Mouse (Mus musculus) CH12.LX (cell line): Measurements from ENCODE around the gene Grik1. TPM values are rescaled to one million over a fixed set of nuclear protein-coding genes. Genes with fewer than 3 reads are reported as not detected.

Experiments
- DNase-seq: peaks from one replicate; pipeline ENCODE4 v3.0.0-alpha.2; 2013; ENCODE audit errors: extremely low read depth
- H3K27ac ChIP-seq: 2 replicates; pipeline ENCODE4 v1.5.1; 2012; ENCODE audit warnings: low read depth, mild to moderate bottlenecking, control low read depth, moderate library complexity; ENCODE audit not compliant: insufficient read depth
- H3K27me3 ChIP-seq: replicated peaks from 2 replicates; pipeline ENCODE3; 2012; ENCODE audit warnings: inconsistent platforms
- H3K36me3 ChIP-seq, 2 experiments: replicated peaks in 1 of 2; 2 replicates each; pipeline versions ENCODE3 to v1.6.1; 2012; ENCODE audit warnings: inconsistent platforms in 1 of 2, low read length in 1 of 2, mild to moderate bottlenecking in 1 of 2, mixed read lengths in 1 of 2, moderate library complexity in 1 of 2; ENCODE audit not compliant: control insufficient read depth in 1 of 2, insufficient read depth in 1 of 2
- H3K4me1 ChIP-seq, 2 experiments: 2 replicates each; pipeline ENCODE4 v1.6.1; 2012; ENCODE audit warnings: inconsistent platforms in 1 of 2, moderate library complexity in 1 of 2; ENCODE audit not compliant: insufficient read depth in 2 of 2, control insufficient read depth in 1 of 2
- H3K4me2 ChIP-seq: 2 replicates; pipeline ENCODE4 v1.6.1; 2012; ENCODE audit warnings: low read depth, mild to moderate bottlenecking, control low read depth; ENCODE audit not compliant: poor library complexity, insufficient read depth, severe bottlenecking
- H3K4me3 ChIP-seq, 3 experiments: fragments of 150-350 bp in 1 of 3; sonication (generic) in 1 of 3; replicated peaks in 1 of 3; 2 replicates each; pipeline versions ENCODE3 to v1.5.1; 2011 to 2012; ENCODE audit warnings: low read depth in 2 of 3, low read length in 2 of 3, mild to moderate bottlenecking in 2 of 3, moderate library complexity in 2 of 3, control low read depth in 1 of 3, improper control_type of control experiment in 1 of 3, inconsistent platforms in 1 of 3, mixed read lengths in 1 of 3; ENCODE audit not compliant: poor library complexity in 1 of 3
- H3K79me2 ChIP-seq: replicated peaks from 2 replicates; pipeline ENCODE4 v1.6.1; 2012; ENCODE audit warnings: mild to moderate bottlenecking, moderate library complexity; ENCODE audit not compliant: control insufficient read depth, poor library complexity, insufficient read depth, severe bottlenecking; ENCODE audit errors: extremely low read depth
- H3K9ac ChIP-seq: 2 replicates; pipeline ENCODE4 v1.6.1; 2012; ENCODE audit warnings: low read depth, mild to moderate bottlenecking, control low read depth, moderate library complexity; ENCODE audit not compliant: insufficient read depth
- H3K9me3 ChIP-seq: replicated peaks from 2 replicates; pipeline ENCODE3; 2012; ENCODE audit warnings: low read length, inconsistent platforms, mixed read lengths
- BHLHE40 ChIP-seq: IDR thresholded peaks from 2 replicates; pipeline ENCODE4 v1.6.1; 2011; ENCODE audit warnings: mild to moderate bottlenecking, low read depth, low read length, improper control_type of control experiment
- CHD1 ChIP-seq: IDR thresholded peaks from 2 replicates; pipeline ENCODE4 v1.6.1; 2012; ENCODE audit warnings: low read depth, low read length, improper control_type of control experiment, inconsistent platforms
- CHD2 ChIP-seq: IDR thresholded peaks from 2 replicates; pipeline ENCODE4 v1.6.1; 2011; ENCODE audit warnings: low read length, improper control_type of control experiment
- CTCF ChIP-seq, 2 experiments: IDR thresholded peaks in 1 of 2; conservative IDR thresholded peaks in 1 of 2; 2 replicates each; pipeline ENCODE4 v1.5.1; 2011 to 2012; ENCODE audit warnings: low read depth in 2 of 2, low read length in 2 of 2, improper control_type of control experiment in 1 of 2, inconsistent platforms in 1 of 2, mild to moderate bottlenecking in 1 of 2, moderate library complexity in 1 of 2
- E2F4 ChIP-seq: IDR thresholded peaks from 2 replicates; pipeline ENCODE4 v1.6.1; 2011; ENCODE audit warnings: low read depth, low read length, improper control_type of control experiment; ENCODE audit not compliant: insufficient replicate concordance
- ELF1 ChIP-seq: IDR thresholded peaks from 2 replicates; pipeline ENCODE4 v1.6.1; 2014; ENCODE audit warnings: low read depth, mild to moderate bottlenecking, inconsistent platforms, low read length, improper control_type of control experiment
- EP300 ChIP-seq: IDR thresholded peaks from 2 replicates; pipeline ENCODE4 v1.6.1; 2011; ENCODE audit warnings: low read length, improper control_type of control experiment
- ETS1 ChIP-seq: conservative IDR thresholded peaks from 2 replicates; pipeline ENCODE4 v1.6.1; 2012; ENCODE audit warnings: low read depth, mild to moderate bottlenecking, inconsistent platforms, low read length, improper control_type of control experiment, moderate library complexity
- HCFC1 ChIP-seq: IDR thresholded peaks from 2 replicates; pipeline ENCODE4 v1.6.1; 2012; ENCODE audit warnings: low read depth, mild to moderate bottlenecking, inconsistent platforms, low read length, improper control_type of control experiment
- JUN ChIP-seq: IDR thresholded peaks from 2 replicates; pipeline ENCODE4 v1.6.1; 2011; ENCODE audit warnings: low read depth, mild to moderate bottlenecking, low read length, improper control_type of control experiment, moderate library complexity; ENCODE audit not compliant: insufficient read depth
- JUND ChIP-seq: conservative IDR thresholded peaks from 2 replicates; pipeline ENCODE4 v1.6.1; 2011; ENCODE audit warnings: low read depth, low read length, improper control_type of control experiment
- KAT2A ChIP-seq: IDR thresholded peaks from 2 replicates; pipeline ENCODE4 v1.6.1; 2012; ENCODE audit warnings: low read length, improper control_type of control experiment, inconsistent platforms; ENCODE audit not compliant: insufficient replicate concordance
- MAFK ChIP-seq: IDR thresholded peaks from 2 replicates; pipeline ENCODE4 v1.6.1; 2011; ENCODE audit warnings: low read length, improper control_type of control experiment; ENCODE audit not compliant: insufficient replicate concordance
- MAX ChIP-seq: IDR thresholded peaks from 2 replicates; pipeline ENCODE4 v1.6.1; 2011; ENCODE audit warnings: low read length, improper control_type of control experiment
- MAZ ChIP-seq: IDR thresholded peaks from 2 replicates; pipeline ENCODE4 v1.6.1; 2012; ENCODE audit warnings: low read depth, mild to moderate bottlenecking, inconsistent platforms, low read length, improper control_type of control experiment, moderate library complexity
- MEF2A ChIP-seq: IDR thresholded peaks from 2 replicates; pipeline ENCODE4 v1.6.1; 2014; ENCODE audit warnings: low read depth, mild to moderate bottlenecking, inconsistent platforms, low read length, improper control_type of control experiment, borderline replicate concordance
- MXI1 ChIP-seq: IDR thresholded peaks from 2 replicates; pipeline ENCODE4 v1.6.1; 2011; ENCODE audit warnings: mild to moderate bottlenecking, low read depth, low read length, improper control_type of control experiment
- MYC ChIP-seq: IDR thresholded peaks from 2 replicates; pipeline ENCODE4 v1.6.1; 2011; ENCODE audit warnings: low read depth, mild to moderate bottlenecking, improper control_type of control experiment, low read length
- NELFE ChIP-seq: IDR thresholded peaks from 2 replicates; pipeline ENCODE4 v1.6.1; 2011; ENCODE audit warnings: low read depth, low read length, improper control_type of control experiment
- NRF1 ChIP-seq: IDR thresholded peaks from 2 replicates; pipeline ENCODE4 v1.6.1; 2014; ENCODE audit warnings: low read depth, mild to moderate bottlenecking, inconsistent platforms, low read length, improper control_type of control experiment, moderate library complexity
- PAX5 ChIP-seq: IDR thresholded peaks from 2 replicates; pipeline ENCODE4 v1.6.1; 2012; ENCODE audit warnings: low read length, inconsistent platforms, mixed read lengths
- POLR2A ChIP-seq: IDR thresholded peaks from 2 replicates; pipeline ENCODE4 v1.6.1; 2011; ENCODE audit warnings: low read depth, mild to moderate bottlenecking, improper control_type of control experiment, low read length
- POLR2AphosphoS2 ChIP-seq: IDR thresholded peaks from 2 replicates; pipeline ENCODE4 v1.6.1; 2011; ENCODE audit warnings: low read depth, low read length, improper control_type of control experiment
- RAD21 ChIP-seq: IDR thresholded peaks from 2 replicates; pipeline ENCODE4 v1.6.1; 2011; ENCODE audit warnings: low read depth, mild to moderate bottlenecking, low read length, improper control_type of control experiment, moderate library complexity
- RCOR1 ChIP-seq: conservative IDR thresholded peaks from 2 replicates; pipeline ENCODE4 v1.6.1; 2012; ENCODE audit warnings: low read depth, mild to moderate bottlenecking, inconsistent platforms, low read length, improper control_type of control experiment
- SIN3A ChIP-seq: IDR thresholded peaks from 2 replicates; pipeline ENCODE4 v1.6.1; 2012; ENCODE audit warnings: low read length, improper control_type of control experiment, inconsistent platforms
- TBP ChIP-seq: conservative IDR thresholded peaks from 2 replicates; pipeline ENCODE4 v1.6.1; 2011; ENCODE audit warnings: low read depth, low read length, improper control_type of control experiment
- TCF12 ChIP-seq: IDR thresholded peaks from 2 replicates; pipeline ENCODE4 v1.6.1; 2014; ENCODE audit warnings: low read depth, mild to moderate bottlenecking, inconsistent platforms, low read length, improper control_type of control experiment
- UBTF ChIP-seq: IDR thresholded peaks from 2 replicates; pipeline ENCODE4 v1.6.1; 2012; ENCODE audit warnings: low read depth, mild to moderate bottlenecking, inconsistent platforms, low read length, improper control_type of control experiment, moderate library complexity
- USF1 ChIP-seq: IDR thresholded peaks from 2 replicates; pipeline ENCODE4 v1.6.1; 2014; ENCODE audit warnings: low read depth, mild to moderate bottlenecking, inconsistent platforms, low read length, improper control_type of control experiment
- USF2 ChIP-seq: conservative IDR thresholded peaks from 2 replicates; pipeline ENCODE4 v1.6.1; 2011; ENCODE audit warnings: low read depth, low read length, improper control_type of control experiment
- ZC3H11A ChIP-seq: IDR thresholded peaks from 2 replicates; pipeline ENCODE4 v1.6.1; 2012; ENCODE audit warnings: low read depth, mild to moderate bottlenecking, inconsistent platforms, low read length, improper control_type of control experiment
- ZMIZ1 ChIP-seq: IDR thresholded peaks from 2 replicates; pipeline ENCODE4 v1.6.1; 2012; ENCODE audit warnings: low read depth, mild to moderate bottlenecking, inconsistent platforms, low read length, improper control_type of control experiment
- ZNF384 ChIP-seq: IDR thresholded peaks from 2 replicates; pipeline ENCODE4 v1.6.1; 2012; ENCODE audit warnings: low read depth, low read length, improper control_type of control experiment, inconsistent platforms
- dilution Hi-C: fragments of 300-500 bp; cut with MboI; formaldehyde crosslinking; loops from 2 replicates; pipeline ENCODE4 v1.14.3; 2020; ENCODE audit warnings: low sequenced_read_pairs; ENCODE audit not compliant: extremely low pct_unique_long_range_greater_than_20kb, extremely low pct_ligation_motif_present
- in situ Hi-C: fragments of 300-500 bp; cut with MboI; formaldehyde crosslinking; loops from 3 replicates; pipeline ENCODE4 v1.14.3; 2019; ENCODE audit warnings: low sequenced_read_pairs, low pct_ligation_motif_present, low pct_unique_long_range_greater_than_20kb, mixed read lengths
- polyA plus RNA-seq: library from polyadenylated mRNA; unstranded; fragments of >175 nt; gene quantifications from 2 replicates; pipeline ENCODE4 v1.2.1, GENCODE M21; 2012; ENCODE audit warnings: low read depth; ENCODE audit not compliant: insufficient read length
- total RNA-seq, 2 experiments: library from RNA; depleted of rRNA; stranded (reverse); fragments of 300-350 nt in 1 of 2; fragments of >200 nt in 1 of 2; gene quantifications; 2 replicates each; pipeline ENCODE4 v1.2.3; 2012 to 2014

The Grik1 gene
- total and polyA plus RNA-seq, 3 experiments, result 0.08 to 0.13 TPM; not detected in 1

DNA sequence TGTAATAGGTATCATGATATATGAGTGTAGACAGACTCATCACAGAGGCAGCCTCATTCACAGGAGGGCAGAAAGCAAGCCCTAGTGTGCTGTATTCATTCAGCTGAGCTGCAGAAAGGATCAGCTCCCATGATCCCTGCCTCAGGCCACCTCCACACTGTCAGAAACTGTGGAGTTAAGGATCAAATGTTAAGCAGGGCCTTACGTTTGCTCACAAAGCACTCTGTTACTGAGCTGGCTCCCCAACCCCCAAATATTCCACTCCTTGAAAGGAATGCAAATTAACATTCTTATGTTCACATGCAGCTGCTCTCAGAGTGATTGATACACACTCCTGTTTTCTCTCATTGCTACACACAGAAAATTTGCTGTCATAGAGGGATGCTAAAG lies 372.9 kb downstream of the Grik1 start (continued):
- no peak for TF ChIP-seq RAD21
- TF ChIP-seq NELFE, result no peak
- TF ChIP-seq MEF2A, result peak; percentile 60; the same call in 1 of the 2 replicates

DNA sequence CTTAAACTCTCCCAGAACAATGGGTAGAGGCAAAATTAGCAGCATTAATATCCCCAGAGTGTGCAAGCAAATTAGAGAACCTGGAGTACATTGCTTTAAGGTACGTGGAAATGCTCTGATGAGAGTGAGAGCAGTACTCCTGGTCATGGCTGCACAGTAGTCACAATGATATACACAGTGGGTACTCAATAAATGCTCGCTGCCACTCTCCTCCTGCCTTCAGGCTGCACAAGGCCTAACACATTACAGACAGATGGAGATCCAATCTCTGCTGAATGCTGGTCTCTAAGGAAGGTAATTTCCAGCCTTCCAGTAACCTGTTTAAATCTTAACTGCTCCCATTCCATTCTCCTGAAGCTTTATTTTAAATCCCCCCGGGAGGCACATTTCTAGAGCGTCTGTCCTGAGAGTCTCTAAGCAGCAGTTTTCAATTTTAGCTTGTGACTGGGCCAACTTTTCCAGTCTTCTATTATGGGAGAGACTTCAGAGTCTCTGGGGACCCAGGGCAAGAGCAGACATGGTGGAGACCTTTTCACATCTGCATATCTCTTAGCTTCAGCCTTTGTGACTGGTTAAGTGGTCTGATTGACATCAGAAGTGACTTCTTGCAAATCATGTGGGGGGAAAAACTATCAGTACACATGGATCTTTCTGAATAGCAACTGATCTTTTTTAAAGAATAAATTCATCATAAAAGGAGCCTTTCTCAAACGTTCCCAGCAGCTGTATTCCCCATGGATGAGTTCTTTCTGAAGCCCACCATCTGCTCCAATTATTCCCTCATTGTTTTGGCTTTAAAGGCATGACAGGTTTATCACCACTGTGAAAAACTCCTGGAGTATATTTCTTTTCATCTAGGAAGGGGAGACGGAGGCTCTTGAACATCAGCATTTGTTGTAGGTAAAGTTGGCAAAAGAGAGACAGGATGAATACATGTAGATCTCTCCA lies 373.6 kb downstream of the Grik1 start:
- Histone ChIP-seq H3K9ac (peak overlapping the region; percentile 85), H3K4me1 (peaks cover 15 to 45% of the 10 kb centered on the region in 2 experiments), H3K27me3 (no peaks in the 10 kb centered on the region), H3K79me2 (no peaks in the 10 kb centered on the region), H3K27ac (peak overlapping the region; percentile 98), H3K4me2 (peak overlapping the region; percentile 56), H3K9me3 (no peaks in the 10 kb centered on the region), H3K36me3 (no peaks in the 10 kb centered on the region), H3K4me3 (peak overlapping the region in 1 of 3 experiments; percentile 57)
- in situ Hi-C loops, result no loop called here
- DNase-seq, result peak; percentile 93
- dilution Hi-C loops, result no loop called here
- TF ChIP-seq TBP (peak; percentile 48; the same call in 1 of the 2 replicates), BHLHE40 (peak; percentile 82), MYC (peak; percentile 89; the same call in 1 of the 2 replicates), ETS1 (peak; percentile 91), USF2 (no peak), KAT2A (peak; percentile 81; the same call in 1 of the 2 replicates), NRF1 (peak; percentile 21; the same call in 1 of the 2 replicates), MEF2A (peak; percentile 98), MXI1 (peak; percentile 81; the same call in 1 of the 2 replicates), PAX5 (no peak), TCF12 (peak; percentile 82), MAX (peak; percentile 84), SIN3A (peak; percentile 93), HCFC1 (peak; percentile 62), ZMIZ1 (peak; percentile 77), MAFK (peak; percentile 74; the same call in 1 of the 2 replicates), NELFE (peak; percentile 62; the same call in 1 of the 2 replicates), MAZ (peak; percentile 91), JUN (peak; percentile 67), CTCF (conservative IDR thresholded peaks at IDR 0.05 in 1 of 2, IDR thresholded peaks at IDR 0.05 in 1 of 2; ENCODE audit: low read depth in 2 of 2, low read length in 2 of 2) (no peak), CHD2 (peak; percentile 88), POLR2A (peak; percentile 38; the same call in 1 of the 2 replicates), EP300 (peak; percentile 95), ELF1 (0 out of 2 replicates have a peak, but pooled peaks have one; percentile 18), ZC3H11A (no peak), E2F4 (no peak), UBTF (no peak), JUND (peak; percentile 65), RCOR1 (peak; percentile 91), RAD21 (no peak; the same call in none of the 2 replicates), CHD1 (peak; percentile 99), ZNF384 (peak; percentile 48), USF1 (peak; percentile 15; the same call in 1 of the 2 replicates), POLR2AphosphoS2 (peak; percentile 48; the same call in 1 of the 2 replicates)
